Mouse (Mus musculus): ENCODE results near the gene Dennd5b.

The Dennd5b gene

DNA sequence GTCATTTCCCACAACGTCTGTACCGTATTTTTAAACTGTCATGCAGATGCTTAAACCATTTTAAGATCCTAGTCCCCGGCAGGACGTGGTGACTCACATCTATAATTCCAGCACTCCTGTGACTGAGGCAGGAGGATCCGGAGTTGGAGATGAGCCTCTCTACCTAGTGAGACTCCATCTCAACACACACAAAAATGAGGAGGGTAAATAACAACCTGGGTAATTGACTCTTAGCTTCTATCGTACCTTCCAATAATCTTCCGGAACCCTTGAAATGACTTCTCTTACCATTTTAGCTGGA is 413 bp upstream of the Dennd5b start:
- no peak for DNase-seq (ENCODE audit: low spot score in 2 of 2)

DNA sequence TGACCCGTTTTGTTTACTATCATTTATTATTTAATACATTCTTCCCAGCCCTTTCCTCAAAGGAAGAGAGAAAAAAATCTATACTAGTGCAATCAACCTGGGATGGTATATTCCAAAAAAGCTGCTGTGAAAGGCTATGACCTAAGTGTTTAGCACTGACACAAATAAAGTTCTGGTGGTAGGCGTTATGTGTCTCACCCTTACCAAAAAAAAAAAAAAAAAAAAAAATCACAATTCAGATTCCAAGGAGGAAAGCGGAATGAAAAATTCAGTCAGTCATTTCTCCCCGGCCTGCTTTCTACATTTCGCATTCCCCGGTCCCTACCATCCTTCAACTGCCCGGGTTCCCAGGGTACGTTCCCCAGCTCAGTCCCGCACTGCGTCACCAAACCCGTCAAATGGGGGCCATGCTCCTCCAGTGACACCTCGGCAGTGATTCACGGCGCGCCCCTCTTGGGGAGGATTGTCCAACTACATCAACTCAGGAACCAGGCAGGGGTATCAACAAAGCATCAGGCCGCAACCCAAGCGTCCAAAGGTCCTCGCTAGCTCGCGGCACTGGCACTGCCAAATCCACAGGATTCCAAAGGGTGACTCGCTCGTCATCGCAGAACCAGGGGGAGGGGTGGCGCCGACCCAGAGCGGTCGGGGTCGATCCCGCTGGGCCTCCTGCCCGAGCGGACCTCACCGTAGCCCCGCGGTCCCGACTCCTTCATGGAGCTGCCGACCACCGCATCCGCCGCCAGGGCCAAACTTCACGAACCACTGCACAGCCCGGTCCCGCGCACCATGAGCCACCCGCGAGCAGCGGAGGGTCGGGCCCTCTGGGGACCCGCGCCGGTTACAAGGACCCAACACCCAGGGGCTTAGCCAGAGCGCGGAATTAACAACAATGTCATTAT is 1.1 kb downstream of the Dennd5b start:
- peak; percentile 69 to 72 for DNase-seq (ENCODE audit: low spot score in 2 of 2)

DNA sequence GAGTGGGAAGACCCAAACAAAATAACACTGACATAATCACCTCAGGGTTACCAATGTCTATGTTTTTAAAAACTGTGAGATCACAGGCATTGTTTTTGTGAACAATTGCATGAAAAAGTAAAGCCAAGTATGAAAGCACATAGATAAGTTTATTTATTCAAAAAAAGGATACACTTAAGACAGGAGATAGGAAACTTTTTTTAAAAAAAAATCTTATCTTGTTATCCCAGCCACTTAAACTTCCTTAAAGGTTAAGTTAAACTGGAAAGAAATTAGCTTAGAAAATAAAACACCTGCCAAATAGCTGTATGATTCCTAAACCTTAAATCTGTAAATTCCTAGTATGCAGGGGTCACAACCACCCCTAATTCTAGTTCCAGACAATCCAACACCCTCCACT is 2.5 kb downstream of the Dennd5b start:
- DNase-seq (ENCODE audit: low spot score in 2 of 2) = no peak

DNA sequence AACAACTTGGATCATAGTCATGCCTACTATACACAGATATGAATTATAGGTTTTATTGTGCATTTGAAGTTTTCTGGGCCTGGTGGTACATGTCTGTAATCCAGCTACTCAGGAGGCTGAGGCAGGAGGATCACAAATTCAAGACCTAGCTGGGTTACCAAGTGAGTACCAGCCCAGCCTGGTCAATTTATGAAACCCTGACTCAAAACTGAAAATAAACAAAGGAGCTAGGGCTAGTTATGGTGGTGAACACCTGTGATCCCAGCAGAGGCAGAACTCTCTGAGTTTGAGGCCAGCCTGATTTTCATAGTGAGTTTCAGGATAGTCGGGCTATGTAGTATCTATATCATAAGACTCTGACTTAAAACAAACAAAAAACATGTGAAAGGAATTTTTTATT is 4.2 kb downstream of the Dennd5b start:
- DNase-seq (ENCODE audit: low spot score in 2 of 2) = no peak

DNA sequence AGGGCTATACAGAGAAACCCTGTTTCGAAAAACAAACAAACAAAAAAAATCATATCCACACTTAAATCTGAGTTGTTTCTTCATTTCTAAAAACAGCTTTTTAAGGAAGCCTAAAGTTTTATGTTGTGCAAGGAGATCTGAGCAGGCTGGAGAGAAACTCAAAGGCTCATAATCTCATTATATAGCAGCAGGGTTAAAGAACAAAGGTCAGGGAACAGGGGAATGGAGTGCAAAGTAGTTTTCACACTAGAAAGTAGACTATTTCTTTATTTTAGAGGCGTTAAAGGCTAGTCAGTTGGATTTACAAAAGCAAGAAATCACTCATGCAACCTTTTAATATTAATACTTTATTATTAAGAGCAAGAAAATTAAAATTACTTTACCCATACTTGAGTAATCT is 5.2 kb downstream of the Dennd5b start:
- no peak for DNase-seq (ENCODE audit: low spot score in 2 of 2)

DNA sequence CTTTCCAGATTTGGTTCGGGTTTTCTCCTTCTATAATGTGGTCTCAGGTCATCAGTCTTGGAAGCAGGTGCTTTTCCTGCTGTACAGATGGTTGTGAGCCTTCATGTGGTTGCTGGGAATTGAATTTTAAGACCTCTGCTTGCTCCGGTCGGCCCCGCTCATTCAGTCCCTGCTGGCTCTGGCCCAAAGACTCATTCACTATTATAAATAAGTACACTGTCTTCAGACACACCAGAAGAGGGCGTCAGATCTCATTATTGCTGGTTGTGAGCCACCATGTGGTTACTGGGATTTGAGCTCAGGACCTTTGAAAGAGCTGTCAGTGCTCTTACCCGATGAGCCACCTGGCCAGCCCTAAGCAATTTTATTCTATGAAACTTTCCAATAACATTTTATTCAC is 6.1 kb downstream of the Dennd5b start:
- DNase-seq (ENCODE audit: low spot score in 2 of 2) = no peak

DNA sequence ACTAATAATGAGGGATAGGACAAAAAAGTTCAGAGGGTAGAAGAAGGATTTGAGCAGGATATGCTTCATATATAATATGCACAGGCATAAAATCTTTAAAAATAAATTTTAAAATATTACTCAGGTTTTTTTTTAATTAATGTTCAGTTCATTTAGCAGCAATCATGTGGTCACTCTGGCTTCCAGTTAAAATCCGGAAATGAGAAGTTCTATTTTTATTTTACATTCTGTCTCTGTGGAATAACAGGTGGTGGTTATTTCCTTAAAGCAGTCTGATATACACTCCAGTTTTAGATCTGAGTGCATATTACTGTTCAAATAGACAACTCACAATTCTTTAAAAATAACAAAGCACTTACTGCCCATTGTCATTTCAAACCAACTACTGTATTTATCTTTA is 6.9 kb downstream of the Dennd5b start:
- DNase-seq (ENCODE audit: low spot score in 2 of 2) = no peak

DNA sequence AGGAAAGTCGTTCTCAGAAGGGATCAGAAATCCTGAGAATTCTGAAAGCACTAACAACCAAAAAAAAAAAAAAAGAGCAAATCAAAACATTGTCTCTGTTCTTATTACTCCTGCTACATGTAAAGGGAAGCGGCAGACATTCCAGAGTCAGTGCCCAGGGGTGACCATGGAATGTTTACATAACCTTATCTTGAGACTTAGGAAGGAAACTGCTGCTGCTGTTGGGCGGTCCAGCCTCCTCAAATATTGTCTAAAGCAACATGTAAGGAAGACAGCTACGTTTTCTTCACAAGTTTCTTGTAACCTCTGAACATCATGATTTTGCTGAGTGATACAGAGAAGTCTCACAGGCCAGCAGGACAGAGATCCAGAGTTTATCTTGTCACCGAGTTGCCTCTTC is 8.0 kb downstream of the Dennd5b start:
- no peak for DNase-seq (ENCODE audit: low spot score in 2 of 2)

DNA sequence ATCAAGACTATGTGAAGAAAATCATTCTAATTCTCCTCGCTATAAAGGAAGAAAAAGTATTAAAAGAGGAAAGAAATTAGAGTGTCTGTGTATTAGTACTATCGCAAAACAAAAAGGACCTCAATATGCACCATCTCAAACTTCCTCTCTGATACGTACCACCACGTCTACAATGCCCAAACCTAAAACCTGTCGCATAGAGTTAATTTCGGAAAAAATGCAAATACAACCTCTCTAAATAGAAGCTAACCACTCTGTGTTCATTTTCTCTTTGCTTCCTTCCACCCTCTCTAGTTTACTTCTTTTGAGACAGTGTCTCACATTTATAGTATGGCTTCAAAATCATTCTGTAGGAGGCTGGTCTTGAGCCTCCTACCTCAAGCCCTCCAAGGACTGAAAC is 9.1 kb downstream of the Dennd5b start:
- no peak for DNase-seq (ENCODE audit: low spot score in 2 of 2)

DNA sequence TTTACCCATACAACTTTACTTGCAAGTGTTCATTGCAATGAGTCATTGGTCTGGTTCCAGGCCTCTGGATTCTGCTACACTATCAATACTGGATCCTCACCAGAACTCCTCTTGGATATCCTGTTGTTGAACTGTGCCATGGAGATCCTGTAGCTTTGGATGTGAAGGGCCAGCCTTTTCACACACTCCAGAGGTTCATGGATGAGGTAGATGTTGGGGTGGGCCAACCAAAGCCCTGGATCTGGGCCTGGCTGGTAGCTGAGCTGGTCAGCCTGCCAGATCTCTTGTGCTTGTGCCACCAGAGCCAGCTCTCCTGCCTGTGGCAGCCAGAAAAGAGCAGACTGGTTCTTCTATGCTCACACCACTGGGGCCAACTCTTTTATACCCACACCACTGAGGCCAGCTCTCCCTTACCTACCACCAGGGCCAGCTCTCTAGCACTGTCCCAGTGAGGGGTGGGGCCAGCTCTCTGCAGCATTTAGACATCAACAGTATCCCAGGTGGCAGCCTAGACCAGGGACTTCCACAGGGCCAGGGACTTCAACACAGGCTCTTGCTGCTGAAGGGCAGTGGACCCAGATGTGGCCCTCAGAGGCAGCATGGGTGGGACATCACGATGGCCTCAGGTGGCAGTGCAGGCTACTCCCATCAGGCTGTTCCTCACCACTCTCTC is 24.2 kb downstream of the Dennd5b start:
- DNase-seq (ENCODE audit: low spot score in 2 of 2) = no peak

DNA sequence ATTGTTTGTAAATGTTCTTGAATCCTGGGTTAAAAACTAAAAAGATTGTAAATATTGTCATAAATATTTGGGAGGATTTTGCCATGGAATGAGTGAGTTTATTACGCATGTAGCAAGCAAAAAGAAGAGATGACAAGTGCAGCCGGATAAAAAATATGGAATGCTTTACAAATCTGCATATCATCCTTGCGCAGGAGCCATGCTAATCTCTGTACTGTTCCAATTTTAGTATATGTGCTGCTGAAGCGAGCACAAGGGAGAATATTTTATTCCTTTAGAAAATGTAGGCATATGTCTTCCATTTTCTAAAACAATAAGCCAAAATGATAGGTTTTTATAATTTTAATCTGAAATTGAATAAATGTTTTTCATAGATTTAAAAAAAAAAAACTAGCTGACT is 27.6 kb downstream of the Dennd5b start:
- no peak for DNase-seq (ENCODE audit: low spot score in 2 of 2)

DNA sequence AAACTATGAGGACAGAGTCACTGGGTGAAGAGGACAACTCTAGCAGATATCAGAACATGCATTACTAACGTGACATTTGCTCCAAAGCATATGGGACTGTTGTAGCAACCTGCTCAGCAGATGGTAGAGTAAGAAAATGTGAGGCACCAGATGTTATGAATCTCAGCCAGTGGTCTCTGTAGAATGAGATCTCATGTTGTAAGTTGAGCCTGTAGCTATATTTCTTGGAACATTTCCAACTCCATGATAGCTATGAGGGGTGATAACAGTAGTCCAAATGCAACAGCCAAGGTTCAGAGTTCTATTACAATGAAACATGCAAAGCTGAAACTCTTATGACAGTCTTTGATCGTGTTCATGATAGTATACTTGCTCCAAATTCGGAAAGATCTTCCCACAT is 28.6 kb downstream of the Dennd5b start:
- DNase-seq (ENCODE audit: low spot score in 2 of 2) = no peak

DNA sequence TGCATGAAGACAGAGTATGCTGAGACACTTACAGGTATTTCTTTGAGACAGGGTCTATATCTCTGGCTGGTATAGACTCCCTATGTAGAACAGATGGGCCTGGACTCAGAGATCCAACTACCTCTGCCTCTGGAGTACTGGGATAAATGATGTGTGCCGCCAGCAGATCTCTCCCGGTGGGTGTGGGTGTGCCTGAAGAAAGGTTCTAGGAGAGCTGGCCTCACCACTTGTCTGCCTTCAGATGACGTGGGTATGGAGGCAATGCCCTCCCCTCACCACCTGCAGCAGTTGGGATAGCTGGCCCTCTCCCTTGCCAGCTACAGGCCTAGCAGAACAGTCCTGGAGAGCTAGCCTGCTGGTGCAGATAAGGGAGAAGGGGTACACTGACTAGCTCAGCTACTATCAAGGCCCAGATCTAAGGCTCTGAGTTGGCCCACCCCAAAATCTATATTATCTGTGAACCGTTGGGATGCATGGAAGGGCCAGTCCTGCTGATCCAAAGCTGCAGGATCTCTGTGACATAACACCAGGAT is 30.8 kb downstream of the Dennd5b start:
- no peak for DNase-seq (ENCODE audit: low spot score in 2 of 2)

DNA sequence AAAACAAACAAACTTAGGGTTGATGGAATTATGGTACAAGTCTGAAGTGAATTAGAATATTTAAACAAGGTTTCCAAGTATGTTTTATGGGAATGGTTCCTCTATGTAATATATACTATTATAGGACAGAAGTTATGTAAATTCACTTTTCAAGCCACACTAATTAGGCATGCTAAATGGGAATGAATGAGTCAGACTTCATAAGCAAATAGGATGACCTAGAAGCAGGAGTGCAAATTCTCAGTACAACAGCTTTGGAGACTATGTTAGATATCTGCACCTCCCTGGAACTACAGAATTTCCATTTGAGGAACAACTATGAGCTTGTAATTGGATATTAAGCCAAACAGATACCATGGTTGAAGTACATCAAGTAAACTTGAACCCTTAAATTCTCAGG is 38.1 kb downstream of the Dennd5b start:
- DNase-seq (ENCODE audit: low spot score in 2 of 2) = no peak

DNA sequence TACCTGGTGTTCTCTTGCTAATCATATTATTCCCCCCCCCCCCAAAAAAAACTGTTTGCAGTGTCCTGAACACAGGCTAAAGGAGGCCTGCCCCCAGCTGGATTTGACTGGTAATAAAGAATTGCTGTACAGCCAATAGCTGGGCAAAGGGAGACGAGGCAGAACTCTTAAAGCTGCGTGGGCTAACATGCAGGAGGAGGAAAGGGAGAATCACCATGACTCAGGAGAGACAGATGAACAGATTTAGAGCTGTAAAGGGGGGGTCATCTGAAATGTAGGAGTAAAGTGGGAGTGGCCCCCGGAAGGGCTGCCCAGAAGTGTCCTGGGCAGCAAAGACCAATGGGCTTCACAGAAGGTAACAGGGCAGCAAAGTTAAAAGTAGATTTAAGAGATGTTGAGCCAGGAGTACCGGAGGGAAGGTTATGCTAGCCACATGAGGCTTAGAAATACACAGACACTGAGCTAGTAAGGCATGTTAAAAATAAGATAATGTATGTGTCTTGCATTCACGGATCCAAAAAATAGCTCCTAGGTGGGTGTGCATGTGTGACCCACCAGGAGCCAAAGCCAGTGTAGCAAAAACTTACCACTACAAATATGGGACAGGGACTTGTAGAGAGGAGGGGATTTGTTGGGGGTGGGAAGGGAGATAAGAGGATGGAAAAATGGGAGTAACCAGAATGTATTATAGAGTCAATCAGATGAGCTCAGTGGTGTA is 40.7 kb downstream of the Dennd5b start:
- DNase-seq (ENCODE audit: low spot score in 2 of 2) = peak; percentile 22 to 59

DNA sequence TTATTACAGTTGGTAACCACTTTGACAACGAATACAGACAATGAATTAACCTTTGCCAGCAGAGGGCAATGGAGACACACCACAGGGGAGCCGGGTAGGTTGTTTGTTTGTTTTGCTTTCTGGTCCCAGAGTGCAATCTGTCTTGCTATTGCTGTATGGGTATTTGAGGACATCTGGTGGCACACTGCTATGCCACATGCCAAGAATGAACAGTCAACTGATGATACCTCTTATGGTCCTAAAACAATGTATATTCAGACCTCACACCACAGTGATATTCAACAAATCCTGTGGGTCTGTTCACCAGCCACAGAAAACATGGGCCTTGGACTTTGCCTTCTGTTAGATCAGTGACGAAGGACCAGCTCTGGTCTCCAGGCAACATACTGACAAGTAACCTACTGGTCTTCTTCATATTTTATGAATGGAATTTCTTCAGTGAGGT is 43.5 kb downstream of the Dennd5b start:
- no peak for DNase-seq (ENCODE audit: low spot score in 2 of 2)

DNA sequence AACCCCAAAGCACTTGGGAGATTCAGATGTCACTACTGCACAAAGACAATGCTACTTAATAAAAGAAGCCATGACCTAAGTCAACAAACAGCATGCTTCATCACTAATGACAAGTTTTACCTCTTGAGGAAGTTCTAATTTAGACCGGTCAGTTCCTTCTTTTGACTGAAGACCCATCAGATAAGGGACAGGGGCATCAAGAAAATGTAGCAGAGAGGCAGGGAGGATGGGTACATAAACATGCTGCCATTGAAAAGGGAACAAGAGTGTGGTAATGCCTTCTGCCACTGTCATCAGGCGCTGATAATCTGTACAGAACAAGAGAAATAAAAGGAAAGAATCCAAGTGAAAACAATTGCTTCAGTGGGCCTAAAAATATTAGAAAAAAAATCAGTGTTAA is 46.7 kb downstream of the Dennd5b start:
- no peak for DNase-seq (ENCODE audit: low spot score in 2 of 2)

DNA sequence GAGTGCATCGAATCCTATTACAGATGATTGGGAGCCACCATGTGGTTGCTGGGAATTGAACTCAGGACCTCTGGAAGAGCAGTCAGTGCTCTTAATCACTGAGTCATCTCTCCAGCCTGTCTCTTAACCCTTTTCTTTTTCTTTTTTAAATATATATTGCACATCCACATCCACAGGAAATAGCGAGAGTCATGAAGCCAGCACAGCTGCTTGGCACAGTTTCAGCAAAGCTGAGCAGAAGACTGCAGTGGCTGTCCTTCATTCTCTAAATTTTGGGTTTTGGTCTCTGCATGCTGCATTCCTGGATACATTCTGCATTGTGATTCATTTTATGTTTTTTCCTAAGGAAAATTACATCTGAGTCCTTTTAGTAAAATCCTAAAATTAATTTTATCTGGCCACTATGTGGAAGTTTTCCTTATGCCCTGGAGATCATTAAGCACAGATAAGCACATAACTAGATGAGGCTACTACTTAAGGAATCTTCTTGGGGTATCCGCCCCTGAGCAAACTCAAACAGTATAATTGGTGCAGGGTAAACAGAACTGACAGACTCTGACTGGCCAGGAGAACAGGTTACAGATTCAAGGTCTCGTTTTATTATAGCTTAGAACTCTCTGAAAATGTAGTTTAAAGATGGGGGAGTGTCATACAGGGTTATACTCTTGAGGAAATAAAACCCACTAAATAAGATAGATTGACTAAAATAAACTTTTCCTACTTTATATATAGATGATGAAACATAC is 50.3 kb downstream of the Dennd5b start:
- no peak for DNase-seq (ENCODE audit: low spot score in 2 of 2)

DNA sequence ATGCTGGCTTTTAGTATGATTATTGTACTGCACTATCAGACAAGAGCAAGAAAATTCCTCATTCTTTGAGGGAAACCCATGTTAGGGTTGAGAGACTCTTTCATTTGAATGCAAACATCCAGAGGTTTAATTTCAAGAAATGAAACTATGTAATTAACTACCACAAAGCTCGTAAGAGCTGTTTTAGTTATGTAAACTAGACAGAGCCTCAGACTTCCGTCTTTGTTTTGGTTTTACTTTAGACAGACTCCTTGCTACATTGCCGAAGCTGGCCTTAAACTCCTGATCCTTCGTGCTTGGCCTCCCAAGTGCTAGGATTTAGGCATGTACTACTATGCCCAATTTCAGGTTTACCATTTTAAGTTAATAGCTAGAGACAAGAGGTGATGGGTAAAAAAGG is 61.4 kb downstream of the Dennd5b start:
- no peak for DNase-seq (ENCODE audit: low spot score in 2 of 2)

DNA sequence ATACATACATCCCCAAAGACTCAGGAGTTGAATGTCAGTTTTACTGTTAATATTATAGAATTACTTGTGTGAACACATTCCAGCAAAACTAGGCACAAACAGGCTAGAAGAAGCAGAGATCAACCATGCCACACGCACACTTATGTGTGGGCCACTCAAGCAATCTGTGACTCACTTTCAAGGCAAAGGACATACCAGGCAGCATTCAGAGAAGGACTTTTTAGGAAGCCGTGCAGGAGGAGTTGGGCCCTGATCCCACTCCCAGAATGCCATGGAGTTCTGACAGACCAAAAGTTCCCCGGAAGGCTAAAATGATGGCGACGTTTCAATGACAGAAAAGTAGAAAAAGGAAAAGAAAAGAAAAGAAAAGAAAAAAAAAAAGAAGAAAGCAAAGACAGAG is 69.3 kb downstream of the Dennd5b start:
- DNase-seq (ENCODE audit: low spot score in 2 of 2) = no peak

DNA sequence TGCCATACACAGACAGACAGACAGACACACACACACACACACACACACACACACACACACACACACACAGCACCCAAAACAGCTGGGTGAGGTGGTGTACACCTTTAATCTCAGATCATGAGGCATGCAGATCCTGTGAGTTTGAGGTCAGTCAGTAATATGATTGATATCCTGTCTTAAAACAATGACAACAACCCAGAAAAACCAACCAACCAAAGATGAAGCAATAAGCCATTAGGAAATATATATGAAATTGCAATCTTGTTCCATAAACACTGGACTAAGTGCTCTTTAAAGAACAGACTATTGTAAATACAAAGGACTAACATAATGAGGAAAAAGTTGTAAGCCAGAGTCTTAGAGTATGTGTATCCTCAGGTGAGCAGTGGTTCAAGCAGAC is 70.1 kb downstream of the Dennd5b start:
- no peak for DNase-seq (ENCODE audit: low spot score in 2 of 2)

DNA sequence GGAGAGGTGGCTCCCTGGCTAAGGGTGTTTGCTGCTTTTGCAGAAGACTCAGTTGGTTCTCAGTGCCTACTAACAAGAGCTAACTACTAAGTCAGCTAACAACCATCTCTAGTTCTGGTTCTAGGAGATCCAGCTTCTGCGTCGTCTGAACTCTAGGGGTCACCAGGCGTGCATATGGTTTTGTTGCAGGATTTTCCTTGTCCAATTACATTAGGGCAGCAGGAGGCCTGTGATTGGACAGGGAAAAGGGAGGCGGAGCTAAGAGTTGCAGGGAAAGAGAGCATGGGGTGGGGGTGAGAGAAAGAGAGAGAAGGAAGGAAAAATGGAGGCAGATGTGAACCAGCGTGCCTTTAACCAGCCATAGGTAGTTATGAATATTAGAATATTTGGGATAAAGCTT is 83.0 kb downstream of the Dennd5b start:
- no peak for DNase-seq (ENCODE audit: low spot score in 2 of 2)

Measured in frontal cortex, postnatal 36 days (tissue).